Mouse (Mus musculus) lung, adult 2 months (tissue): ENCODE results near the gene Zfhx3.

Experiments
- CTCF ChIP-seq: fragments of 200-500 bp; IDR thresholded peaks from 2 replicates; pipeline ENCODE4 v1.5.1; 2011; ENCODE audit warnings: mild to moderate bottlenecking, low read length, control low read depth; ENCODE audit not compliant: insufficient read depth
- POLR2A ChIP-seq: fragments of 200-500 bp; IDR thresholded peaks from 2 replicates; pipeline ENCODE4 v1.6.1; 2011; ENCODE audit warnings: low read depth, mild to moderate bottlenecking, control low read depth, low read length, borderline replicate concordance; ENCODE audit errors: extremely low read depth

- no peak for TF ChIP-seq POLR2A
- TF ChIP-seq CTCF: no peak
Observed at GRCm38 (mm10) chr8:108754556-108754955, 812.1 kb downstream of the Zfhx3 start.
